Mouse (Mus musculus) liver, postnatal 0 days (tissue): ENCODE measurements around the gene Rnf150. TPM values are rescaled to one million over a fixed set of nuclear protein-coding genes. Genes with fewer than 3 reads are reported as not detected.

Experiments
- ATAC-seq: fragments of 200-750 bp; cut with Nextera tagmentation; 2 replicates; pipeline ENCODE4 v1.8.0; 2017; ENCODE audit warnings: mild to moderate bottlenecking, moderate library complexity
- DNase-seq: peaks from one replicate; pipeline ENCODE4 v3.0.0-alpha.2; 2016
- H3K27ac ChIP-seq: fragments of 300-500 bp; sonication (generic); 2 replicates; pipeline ENCODE4 v1.5.1; 2014; ENCODE audit warnings: antibody characterized with exemption, moderate library complexity, mild to moderate bottlenecking, low read depth
- H3K27me3 ChIP-seq: fragments of 300-500 bp; sonication (generic); 2 replicates; pipeline ENCODE4 v1.6.1; 2014; ENCODE audit warnings: low read length, control low read depth, mixed read lengths; ENCODE audit not compliant: insufficient read depth
- H3K36me3 ChIP-seq: fragments of 300-500 bp; sonication (generic); replicated peaks from 2 replicates; pipeline ENCODE4 v1.6.1; 2014; ENCODE audit warnings: mild to moderate bottlenecking, control low read depth, low read length, moderate library complexity, mixed read lengths; ENCODE audit not compliant: insufficient read depth
- H3K4me1 ChIP-seq: fragments of 300-500 bp; sonication (generic); 2 replicates; pipeline ENCODE4 v1.6.1; 2014; ENCODE audit warnings: antibody characterized with exemption, mild to moderate bottlenecking, control low read depth; ENCODE audit not compliant: insufficient read depth
- H3K4me2 ChIP-seq: fragments of 300-500 bp; sonication (generic); 2 replicates; pipeline ENCODE4 v1.6.1; 2014; ENCODE audit warnings: low read depth, mild to moderate bottlenecking, low read length, moderate library complexity, mixed read lengths
- H3K4me3 ChIP-seq: fragments of 300-500 bp; sonication (generic); 2 replicates; pipeline ENCODE4 v1.5.1; 2014; ENCODE audit warnings: low read depth, low read length
- H3K9ac ChIP-seq: fragments of 300-500 bp; sonication (generic); replicated peaks from 2 replicates; pipeline ENCODE4 v1.6.1; 2014; ENCODE audit warnings: mild to moderate bottlenecking, moderate library complexity
- H3K9me3 ChIP-seq: fragments of 300-500 bp; sonication (generic); 2 replicates; pipeline ENCODE4 v1.6.1; 2016; ENCODE audit warnings: mild to moderate bottlenecking, control low read depth, low read length, mixed read lengths
- CTCF ChIP-seq: sonication (generic); IDR thresholded peaks from 2 replicates; pipeline ENCODE4 v1.5.1; 2016; ENCODE audit warnings: antibody characterized with exemption, low read depth
- EP300 ChIP-seq: IDR thresholded peaks from 2 replicates; pipeline ENCODE4 v1.6.1; 2016; ENCODE audit warnings: antibody characterized with exemption, low read depth, mild to moderate bottlenecking
- WGBS: fragments of 180-500 bp; shearing (Covaris S2); extraction: QIAGEN DNeasy Blood & Tissue Kit; methylation state at CpG from one replicate; pipeline ENCODE4 v1.1.7; 2014; ENCODE audit not compliant: insufficient replicate concordance; 5-methylcytosine and 5-hydroxymethylcytosine counted together
- polyA plus RNA-seq: library from polyadenylated mRNA; unstranded; fragments of >200 nt; fragmentation: Nextera tagmentation; extraction: Ambion mirVana; gene quantifications from 2 replicates; pipeline ENCODE4 v1.2.1, GENCODE M21; 2015

Gene Rnf150
- polyA plus RNA-seq, 1 experiment from 2014 or later = 0.14 TPM

GRCm38 (mm10) chr8:82964537-82964936 lies 101.4 kb downstream of the Rnf150 start:
- Histone ChIP-seq H3K36me3 (no peaks in the 10 kb centered on the region), H3K27ac (no peak overlapping the region), H3K27me3 (no peaks in the 10 kb centered on the region), H3K9ac (no peak overlapping the region), H3K4me3 (no peak overlapping the region), H3K4me1 (no peaks in the 10 kb centered on the region), H3K4me2 (no peak overlapping the region), H3K9me3 (no peaks in the 10 kb centered on the region)
- TF ChIP-seq EP300 (no peak), CTCF (no peak)
- WGBS = 55% methylated on average over 2 of the region's 2 CpGs
- DNase-seq = no peak
- no peak for ATAC-seq

- Histone ChIP-seq H3K4me3 (no peak overlapping the region), H3K4me1 (no peaks in the 10 kb centered on the region), H3K4me2 (no peak overlapping the region), H3K27ac (peak overlapping the region; percentile 16; the same call in 1 of the 2 replicates), H3K27me3 (no peaks in the 10 kb centered on the region), H3K36me3 (no peaks in the 10 kb centered on the region), H3K9ac (no peak overlapping the region), H3K9me3 (no peaks in the 10 kb centered on the region)
- DNase-seq (no peak), ATAC-seq (no peak)
- 69% methylated on average over 8 of the region's 8 CpGs for WGBS
- no peak for TF ChIP-seq EP300
- no peak for TF ChIP-seq CTCF
Measured at GRCm38 (mm10) chr8:82967879-82968678, 104.9 kb downstream of the Rnf150 start.

GRCm38 (mm10) chr8:82969967-82970366 lies 106.8 kb downstream of the Rnf150 start:
- H3K36me3 ChIP-seq = no peaks in the 10 kb centered on the region
- no peak overlapping the region for H3K9ac ChIP-seq
- no peaks in the 10 kb centered on the region for H3K27me3 ChIP-seq
- WGBS = 59% methylated on average over 3 of the region's 3 CpGs
- H3K4me3 ChIP-seq = no peak overlapping the region
- ATAC-seq = no peak
- no peaks in the 10 kb centered on the region for H3K4me1 ChIP-seq
- no peak for DNase-seq
- H3K4me2 ChIP-seq = no peak overlapping the region
- TF ChIP-seq EP300 (no peak), CTCF (no peak)
- no peaks in the 10 kb centered on the region for H3K9me3 ChIP-seq
- no peak overlapping the region for H3K27ac ChIP-seq

- H3K4me2 ChIP-seq = no peak overlapping the region
- TF ChIP-seq CTCF (no peak), EP300 (no peak)
- H3K4me3 ChIP-seq = no peak overlapping the region
- 65% methylated on average over 3 of the region's 3 CpGs for WGBS
- H3K27ac ChIP-seq = no peak overlapping the region
- H3K9me3 ChIP-seq = no peaks in the 10 kb centered on the region
- no peak for DNase-seq
- no peak overlapping the region for H3K9ac ChIP-seq
- ATAC-seq = no peak
- no peaks in the 10 kb centered on the region for H3K27me3 ChIP-seq
- H3K4me1 ChIP-seq = no peaks in the 10 kb centered on the region
- no peaks in the 10 kb centered on the region for H3K36me3 ChIP-seq
Measured at GRCm38 (mm10) chr8:82972812-82973211, 109.7 kb downstream of the Rnf150 start.

GRCm38 (mm10) chr8:82973331-82973730 lies 110.2 kb downstream of the Rnf150 start:
- no peak for ATAC-seq
- H3K27me3 ChIP-seq = no peaks in the 10 kb centered on the region
- no peaks in the 10 kb centered on the region for H3K36me3 ChIP-seq
- H3K4me2 ChIP-seq = no peak overlapping the region
- H3K4me1 ChIP-seq = no peaks in the 10 kb centered on the region
- H3K9ac ChIP-seq = no peak overlapping the region
- H3K27ac ChIP-seq = no peak overlapping the region
- 56% methylated on average over 4 of the region's 4 CpGs for WGBS
- H3K4me3 ChIP-seq = no peak overlapping the region
- no peaks in the 10 kb centered on the region for H3K9me3 ChIP-seq
- no peak for DNase-seq
- TF ChIP-seq CTCF (no peak), EP300 (no peak)

GRCm38 (mm10) chr8:82981244-82981855 lies 118.2 kb downstream of the Rnf150 start:
- Histone ChIP-seq H3K27me3 (no peaks in the 10 kb centered on the region), H3K4me2 (no peak overlapping the region), H3K4me1 (no peaks in the 10 kb centered on the region), H3K9me3 (no peaks in the 10 kb centered on the region), H3K27ac (no peak overlapping the region), H3K9ac (no peak overlapping the region), H3K4me3 (no peak overlapping the region), H3K36me3 (no peaks in the 10 kb centered on the region)
- TF ChIP-seq CTCF (no peak), EP300 (no peak)
- DNase-seq (no peak), ATAC-seq (no peak)
- WGBS = 69% methylated on average over 4 of the region's 4 CpGs
